Mouse (Mus musculus) lung, adult 2 months (tissue): ENCODE data around the gene Ppp2r2d.

Experiments used
- CTCF ChIP-seq: fragments of 200-500 bp; IDR thresholded peaks from 2 replicates; pipeline ENCODE4 v1.5.1; 2011; ENCODE audit warnings: mild to moderate bottlenecking, low read length, control low read depth; ENCODE audit not compliant: insufficient read depth
- POLR2A ChIP-seq: fragments of 200-500 bp; IDR thresholded peaks from 2 replicates; pipeline ENCODE4 v1.6.1; 2011; ENCODE audit warnings: low read depth, mild to moderate bottlenecking, control low read depth, low read length, borderline replicate concordance; ENCODE audit errors: extremely low read depth

DNA sequence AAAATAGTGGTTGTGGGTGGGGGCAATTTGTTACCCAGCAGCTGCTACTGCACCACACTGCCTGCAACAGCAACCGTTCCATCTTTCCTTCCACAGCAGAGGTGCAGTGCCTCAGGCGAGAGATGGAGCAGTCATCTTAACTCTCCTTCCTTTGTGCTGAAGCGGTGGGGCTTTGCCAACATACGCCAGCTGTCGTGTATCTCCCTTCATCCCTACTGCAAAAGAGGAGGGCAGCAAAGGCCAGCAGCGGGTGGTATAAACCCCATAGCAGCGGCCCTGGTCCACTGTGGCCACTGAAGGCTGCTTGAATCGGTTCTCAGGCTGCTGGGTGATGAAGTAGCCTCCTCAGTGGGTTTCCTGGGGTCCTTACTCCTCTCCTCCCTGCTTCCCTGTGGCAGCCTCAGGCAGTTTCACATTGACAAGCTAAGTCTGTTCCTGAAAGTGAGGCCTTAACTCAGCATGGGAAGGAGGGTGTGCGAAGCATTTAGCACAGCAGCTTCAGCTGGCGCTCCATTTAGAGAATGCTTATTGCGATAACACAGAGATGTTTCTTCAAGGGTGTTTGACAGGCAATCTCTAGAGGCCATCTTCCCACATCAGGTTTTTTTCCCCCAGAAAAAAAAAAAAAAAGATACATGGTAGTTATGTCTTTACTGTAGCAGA lies 32.5 kb upstream of the Ppp2r2d start:
- no peak for TF ChIP-seq POLR2A
- no peak for TF ChIP-seq CTCF
